Mouse (Mus musculus): ENCODE data around the gene Grm5.

Gene Grm5

GRCm38 (mm10) chr7:87583868-87584267 lies at the start of gene Grm5:
TSS of gene Grm5 (plus strand) at chr7:87584168.
- DNase-seq: no peak

- no peak for DNase-seq
Measured at GRCm38 (mm10) chr7:87539031-87539430, 44.9 kb upstream of the Grm5 start.

GRCm38 (mm10) chr7:87565300-87565699 lies 18.7 kb upstream of the Grm5 start:
- DNase-seq: no peak

GRCm38 (mm10) chr7:87566476-87566875 lies 17.5 kb upstream of the Grm5 start:
- no peak for DNase-seq

GRCm38 (mm10) chr7:87584281-87584701 lies 323 bp downstream of the Grm5 start:
- no peak for DNase-seq

GRCm38 (mm10) chr7:87586271-87586937 lies 2.4 kb downstream of the Grm5 start:
- no peak for DNase-seq

GRCm38 (mm10) chr7:87587976-87588375 lies 4.0 kb downstream of the Grm5 start:
- DNase-seq: no peak

GRCm38 (mm10) chr7:87626251-87626650 lies 42.3 kb downstream of the Grm5 start:
- DNase-seq: no peak

GRCm38 (mm10) chr7:87635530-87635929 lies 51.6 kb downstream of the Grm5 start:
- DNase-seq: no peak

GRCm38 (mm10) chr7:87650610-87651009 lies 66.6 kb downstream of the Grm5 start:
- no peak for DNase-seq

- no peak for DNase-seq
Measured at GRCm38 (mm10) chr7:87661794-87662193, 77.8 kb downstream of the Grm5 start.

GRCm38 (mm10) chr7:87664041-87664440 lies 80.1 kb downstream of the Grm5 start:
- no peak for DNase-seq

GRCm38 (mm10) chr7:87716393-87716792 lies 132.4 kb downstream of the Grm5 start:
- DNase-seq: no peak

- DNase-seq: no peak
Measured at GRCm38 (mm10) chr7:87718631-87719030, 134.7 kb downstream of the Grm5 start.

- no peak for DNase-seq
Measured at GRCm38 (mm10) chr7:87734511-87734910, 150.5 kb downstream of the Grm5 start.

- no peak for DNase-seq
Measured at GRCm38 (mm10) chr7:87761945-87762344, 178.0 kb downstream of the Grm5 start.

GRCm38 (mm10) chr7:87762376-87762775 lies 178.4 kb downstream of the Grm5 start:
- DNase-seq: no peak

- DNase-seq: no peak
Measured at GRCm38 (mm10) chr7:87787560-87787959, 203.6 kb downstream of the Grm5 start.

- no peak for DNase-seq
Measured at GRCm38 (mm10) chr7:87788963-87789362, 205.0 kb downstream of the Grm5 start.

GRCm38 (mm10) chr7:87793896-87794295 lies 209.9 kb downstream of the Grm5 start:
- no peak for DNase-seq

GRCm38 (mm10) chr7:87824898-87825297 lies 240.9 kb downstream of the Grm5 start:
- no peak for DNase-seq

GRCm38 (mm10) chr7:87834669-87835068 lies 250.7 kb downstream of the Grm5 start:
- no peak for DNase-seq

- DNase-seq: no peak
Measured at GRCm38 (mm10) chr7:87838579-87838978, 254.6 kb downstream of the Grm5 start.

GRCm38 (mm10) chr7:87843496-87843895 lies 259.5 kb downstream of the Grm5 start:
- no peak for DNase-seq

- DNase-seq: no peak
Measured at GRCm38 (mm10) chr7:87846082-87846481, 262.1 kb downstream of the Grm5 start.
